Mouse (Mus musculus) testis, adult 2 months (tissue): ENCODE results near the gene Fcgr4.

ENCODE experiments used
- CTCF ChIP-seq: fragments of 200-500 bp; IDR thresholded peaks from 2 replicates; pipeline ENCODE4 v1.5.1; 2012; ENCODE audit warnings: low read depth, mild to moderate bottlenecking, inconsistent platforms, low read length, moderate library complexity; ENCODE audit not compliant: control insufficient read depth, insufficient read depth, insufficient replicate concordance
- POLR2A ChIP-seq: fragments of 200-500 bp; IDR thresholded peaks from 2 replicates; pipeline ENCODE4 v1.6.1; 2012; ENCODE audit warnings: low read depth, mild to moderate bottlenecking, inconsistent platforms, low read length, moderate library complexity; ENCODE audit not compliant: control insufficient read depth

DNA sequence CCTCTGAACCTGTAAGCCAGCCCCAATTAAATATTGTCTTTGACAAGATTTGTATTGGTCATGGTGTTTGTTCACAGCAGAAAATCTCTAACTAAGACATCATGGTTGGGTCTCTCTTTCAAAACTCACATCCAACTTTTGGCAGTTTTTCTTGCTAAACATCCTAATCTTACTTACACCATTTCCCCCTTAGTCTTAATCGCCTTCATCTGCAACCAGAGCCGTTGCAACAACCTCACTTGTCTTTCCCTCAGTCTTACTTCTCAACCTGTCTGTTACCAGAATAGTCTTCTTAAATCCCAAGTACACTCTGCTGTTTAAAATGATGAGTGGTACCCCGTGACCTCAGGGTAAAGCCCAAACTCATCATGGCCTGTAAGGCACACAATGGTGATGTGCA is 22.7 kb upstream of the Fcgr4 start:
- no peak for TF ChIP-seq POLR2A
- TF ChIP-seq CTCF: no peak
